8 mouse cellular contexts compared by ENCODE assay signal in genomic region chr17:83288143-83288492, GRCm38 (mm10).
DNase-seq lines count a peak whose midpoint lies in the region; ATAC-seq lines count a peak whose summit lies in the region.

No protein-coding gene starts in this region.

- WGBS in kidney, embryonic 15.5 days: 12% methylated on average over 7 of the region's 7 CpGs
- whole genome bisulfite sequencing in neural tube, embryonic 12.5 days: 18% methylated on average over 7 of the region's 7 CpGs

- H3K36me3 ChIP-seq in kidney, embryonic 15.5 days: no peaks in the 10 kb centered on the region
- no peaks in the 10 kb centered on the region for H3K36me3 ChIP-seq in neural tube, embryonic 12.5 days

- H3K4me1 ChIP-seq in kidney, embryonic 15.5 days: peaks cover 15% of the 10 kb centered on the region
- H3K4me1 ChIP-seq in neural tube, embryonic 12.5 days: peaks cover 10% of the 10 kb centered on the region

- H3K9ac ChIP-seq in kidney, embryonic 15.5 days: no peak overlapping the region
- H3K9ac ChIP-seq in neural tube, embryonic 12.5 days: no peak overlapping the region

- no peaks in the 10 kb centered on the region for H3K27me3 ChIP-seq in kidney, embryonic 15.5 days
- H3K27me3 ChIP-seq in neural tube, embryonic 12.5 days (replicated peaks): no peaks in the 10 kb centered on the region

- H3K4me2 ChIP-seq in kidney, embryonic 15.5 days: peak overlapping the region; percentile 33
- H3K4me2 ChIP-seq in neural tube, embryonic 12.5 days (replicated peaks): peak overlapping the region; percentile 16; the same call in 1 of the 2 replicates

- H3K9me3 ChIP-seq in kidney, embryonic 15.5 days (replicated peaks): no peaks in the 10 kb centered on the region
- H3K9me3 ChIP-seq in neural tube, embryonic 12.5 days: no peaks in the 10 kb centered on the region

- peak; percentile 72 for DNase-seq in Muller cell, postnatal 12 days (ENCODE audit: inconsistent ontology term)
- DNase-seq in embryo, embryonic 11 days: peak; percentile 69
- DNase-seq in heart, adult 9 months (ENCODE audit: low spot score in 2 of 2): peak; percentile 52 to 53
- DNase-seq in adrenal gland, adult 2 months: no peak
- DNase-seq in spleen, adult 18-20 months: no peak

- 0 out of 2 replicates have a peak overlapping the region, but pooled peaks have one; percentile 18 for H3K27ac ChIP-seq in kidney, embryonic 15.5 days
- peak overlapping the region; percentile 53 for H3K27ac ChIP-seq in neural tube, embryonic 12.5 days

- peak; percentile 81 for ATAC-seq in kidney, embryonic 15.5 days (replicated peaks; ENCODE audit: low FRiP score)
- peak; percentile 66; the same call in 1 of the 2 replicates for ATAC-seq in neural tube, embryonic 12.5 days (ENCODE audit: low FRiP score, low read depth)
- no peak; the same call in 1 of the 2 replicates for ATAC-seq in cerebellum, adult (ENCODE audit: insufficient number of reproducible peaks, low FRiP score, low TSS enrichment)

- no peak overlapping the region for H3K4me3 ChIP-seq in kidney, embryonic 15.5 days (replicated peaks)
- H3K4me3 ChIP-seq in neural tube, embryonic 12.5 days: no peak overlapping the region

Comparison
In these comparisons a context has a peak if more than half of its experiments do, and no peak if none do; other contexts are left out.
1. DNase-seq: peak in Muller cell, postnatal 12 days (single experiment), embryo, embryonic 11 days (single experiment) and heart, adult 9 months (2 of 2); none in adrenal gland, adult 2 months (single experiment) and spleen, adult 18-20 months (0 of 2).